Mouse (Mus musculus) retina, postnatal 1 day (tissue): Measurements from ENCODE around the gene Gramd1b.

Experiments
- DNase-seq: peaks from one replicate; pipeline ENCODE4 v3.0.0-alpha.2; 2012

The Gramd1b gene

GRCm38 (mm10) chr9:40356768-40357446, 174.3 kb downstream of the Gramd1b start:
- no peak for DNase-seq

GRCm38 (mm10) chr9:40356368-40356767, 174.8 kb downstream of the Gramd1b start:
- DNase-seq: no peak

DNA sequence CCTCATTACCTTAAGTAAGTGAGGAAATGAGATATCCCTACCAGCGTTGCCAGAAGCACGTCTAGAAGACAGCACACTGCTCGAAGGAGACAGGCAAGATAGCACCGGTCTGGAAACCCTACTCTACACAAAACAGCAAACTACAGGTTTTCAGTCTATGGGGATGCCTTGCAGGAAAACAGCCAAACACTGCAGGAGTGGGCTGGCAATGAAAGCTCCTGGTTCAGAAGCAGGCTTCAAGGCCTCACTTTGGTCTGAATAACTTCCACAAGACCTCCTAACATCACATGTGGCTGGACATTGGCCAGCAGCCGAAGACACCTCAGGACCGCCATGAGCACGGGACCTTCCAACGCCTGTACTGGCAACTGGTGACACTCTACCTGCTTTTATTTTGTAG, 175.8 kb downstream of the Gramd1b start:
- DNase-seq: no peak

DNA sequence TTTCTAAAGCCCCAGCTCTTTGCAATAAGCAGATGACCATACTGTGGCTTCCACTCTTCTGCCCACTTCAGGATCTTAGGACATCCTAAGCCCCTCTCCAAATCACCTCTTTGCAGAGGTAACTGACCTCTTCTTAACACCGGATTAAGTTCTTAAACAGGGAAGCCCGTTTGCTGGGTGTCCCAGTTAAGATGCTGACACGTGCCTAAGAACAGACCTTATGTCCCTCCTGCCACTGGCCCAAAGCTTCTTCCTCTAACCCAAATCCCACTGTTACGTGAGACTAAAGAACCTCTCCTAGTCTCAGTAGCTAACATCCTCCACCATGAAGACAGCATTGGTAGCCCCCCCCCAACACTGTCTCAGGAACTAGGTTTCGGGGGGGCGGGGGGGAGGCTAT, 177.6 kb downstream of the Gramd1b start:
- DNase-seq: peak; percentile 66

- peak; percentile 88 for DNase-seq
Observed at GRCm38 (mm10) chr9:40350640-40351039, 180.5 kb downstream of the Gramd1b start.

DNA sequence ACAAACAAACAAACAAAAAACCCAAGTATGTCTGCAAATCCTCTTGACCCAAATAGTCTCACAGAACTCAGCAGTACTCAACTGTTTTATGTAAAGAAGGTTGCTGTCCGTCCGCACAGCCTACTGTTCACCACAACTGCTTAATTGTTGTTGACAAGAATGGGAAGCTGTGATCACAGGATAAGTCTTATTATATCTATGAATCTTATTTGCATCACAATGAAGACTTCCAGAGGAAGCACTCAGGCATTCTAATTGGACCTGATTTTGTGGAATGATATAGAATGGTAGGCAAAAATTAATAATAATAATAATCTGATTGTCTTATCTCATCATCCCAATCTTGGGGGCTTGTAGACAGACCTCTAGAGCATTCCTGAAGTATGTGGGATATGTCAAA, 181.1 kb downstream of the Gramd1b start:
- DNase-seq: peak; percentile 89

DNA sequence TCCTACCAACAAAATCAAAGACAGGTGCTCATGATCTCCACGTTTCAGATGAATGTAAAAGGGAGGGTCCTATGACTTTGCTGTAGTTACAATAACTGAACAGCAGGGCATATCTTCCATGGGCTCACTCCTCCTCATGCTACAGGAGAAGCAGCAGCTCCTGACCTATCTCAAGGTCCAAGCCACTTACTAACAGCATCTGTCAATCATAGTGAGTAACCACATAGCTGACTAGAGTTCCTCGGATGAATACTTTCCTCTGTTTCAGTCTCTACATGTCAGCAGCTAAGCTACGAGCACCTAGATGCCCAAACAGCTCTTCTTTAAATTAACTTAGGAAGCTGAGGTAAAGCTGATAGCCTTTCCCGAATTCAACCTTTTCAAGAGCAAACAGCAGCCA, 181.6 kb downstream of the Gramd1b start:
- peak; percentile 68 for DNase-seq

DNA sequence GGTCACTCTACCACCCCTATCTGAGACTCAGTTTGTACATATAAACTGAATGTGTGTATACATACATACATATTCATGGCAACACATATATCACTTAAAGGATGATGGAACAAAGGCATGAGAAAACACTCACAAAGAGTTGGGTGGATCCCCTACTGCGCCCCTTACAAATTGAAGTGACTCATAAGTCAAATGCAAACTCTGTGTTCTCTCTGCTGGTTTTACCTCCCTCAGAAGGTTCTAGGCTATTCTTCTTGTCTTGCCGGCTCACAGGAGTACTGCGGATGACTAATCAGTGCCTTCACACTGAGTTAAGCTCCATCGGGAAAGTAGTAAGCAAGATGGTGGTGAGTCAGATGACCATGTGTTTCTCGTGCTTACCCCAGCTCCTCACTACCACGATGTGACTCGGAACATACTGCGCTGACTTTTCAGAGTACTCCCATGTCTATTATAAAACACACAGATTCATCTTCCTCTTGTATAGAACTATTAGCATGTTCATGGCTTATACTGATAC, 182.4 kb downstream of the Gramd1b start:
- no peak for DNase-seq

DNA sequence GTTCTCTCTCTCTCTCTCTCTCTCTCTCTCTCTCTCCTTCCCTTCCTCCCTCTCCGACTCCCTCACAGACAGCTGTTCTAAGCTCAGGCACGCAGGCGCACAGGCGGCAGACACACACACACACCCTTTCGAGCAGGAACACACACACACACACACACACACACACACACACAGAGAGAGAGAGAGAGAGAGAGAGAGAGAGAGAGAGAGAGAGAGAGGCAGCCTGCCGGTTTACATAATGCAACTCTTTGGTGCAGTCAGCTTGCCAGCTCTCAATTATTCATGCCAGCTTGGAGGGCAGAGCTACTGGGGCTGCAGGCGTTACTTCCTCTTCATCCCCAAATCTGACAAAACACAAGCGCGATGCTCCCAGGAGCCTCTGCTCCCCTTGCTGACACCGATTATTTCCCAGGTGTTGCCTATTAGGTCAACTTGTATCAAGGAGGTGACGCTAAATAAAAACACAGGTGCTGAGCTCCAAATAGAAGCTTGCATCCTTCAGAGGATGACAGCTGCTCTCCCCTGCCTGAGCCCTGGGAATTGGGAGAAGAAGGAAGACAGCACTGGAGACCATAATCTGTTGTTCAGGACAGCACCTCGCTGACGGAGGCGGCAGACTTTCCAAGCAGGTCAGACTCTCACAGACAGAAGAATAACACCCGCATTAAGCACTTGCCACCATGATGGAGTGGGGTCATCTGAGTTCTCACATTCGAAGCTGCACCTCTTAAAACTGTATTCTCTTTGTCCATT, 184.8 kb downstream of the Gramd1b start:
- peak; percentile 88 for DNase-seq

- no peak for DNase-seq
Observed at GRCm38 (mm10) chr9:40345493-40346231, 185.5 kb downstream of the Gramd1b start.

DNA sequence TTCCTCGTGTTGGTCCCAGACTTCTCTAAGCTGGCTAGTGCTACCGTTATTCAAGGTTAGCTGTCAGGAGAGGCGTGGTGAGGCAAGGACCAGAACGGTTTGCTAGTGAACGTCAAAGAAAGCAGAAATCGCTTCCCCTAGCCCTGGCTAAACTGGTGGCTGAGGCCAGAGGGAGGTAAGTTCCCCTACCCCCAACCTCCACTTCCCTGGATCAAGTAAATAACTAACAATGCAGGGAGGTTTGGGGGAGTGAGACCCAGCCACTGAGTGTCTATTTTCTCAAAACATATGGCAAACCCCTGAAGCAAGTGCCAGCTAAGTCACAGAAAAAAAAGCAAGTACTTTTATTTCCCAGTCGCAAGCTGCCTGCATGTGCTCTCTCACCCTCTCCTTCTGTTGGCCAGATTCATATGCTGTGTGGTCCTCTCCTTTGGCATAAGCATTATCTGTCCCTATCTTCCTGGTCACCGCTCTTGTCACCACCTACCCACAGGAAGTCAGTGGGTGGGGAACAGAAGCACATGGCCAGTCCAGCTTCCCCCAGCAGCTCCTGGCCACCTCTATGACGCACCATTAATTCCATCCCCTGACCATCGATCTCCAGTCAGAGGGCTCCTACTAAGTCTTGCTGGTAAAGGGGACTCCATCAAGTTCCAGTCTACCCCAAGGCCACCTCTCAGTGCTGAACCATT, 186.2 kb downstream of the Gramd1b start:
- DNase-seq: no peak

- DNase-seq: no peak
Observed at GRCm38 (mm10) chr9:40343828-40344227, 187.4 kb downstream of the Gramd1b start.

DNA sequence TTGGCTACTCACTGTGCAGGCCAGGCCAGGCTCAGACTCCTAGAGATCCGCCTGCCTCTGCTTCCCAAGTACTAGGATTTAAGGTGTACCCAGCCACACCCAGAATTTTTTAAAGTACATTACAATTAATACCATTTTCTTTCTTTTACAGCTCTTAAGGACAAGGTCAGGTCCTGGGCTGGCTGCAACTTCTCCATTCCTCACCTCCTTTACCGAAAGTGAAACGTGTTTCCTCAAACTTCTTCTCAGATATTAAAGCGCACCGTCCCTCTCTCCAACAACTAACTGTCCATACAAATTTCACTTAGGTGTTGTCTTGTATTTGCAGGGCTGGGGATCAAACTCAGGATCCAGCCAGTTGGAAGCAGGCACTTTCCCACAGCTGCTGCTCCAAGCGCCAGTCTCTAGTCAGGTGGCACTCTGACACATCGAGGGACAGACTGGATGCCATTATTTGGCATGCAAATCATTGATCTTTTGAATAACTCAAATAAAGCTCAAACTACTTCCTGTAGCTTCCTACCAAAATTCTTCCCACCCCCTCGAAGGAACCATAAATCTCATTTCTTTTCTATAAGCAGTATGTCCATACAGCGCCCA, 188.0 kb downstream of the Gramd1b start:
- no peak for DNase-seq

- DNase-seq: no peak
Observed at GRCm38 (mm10) chr9:40342101-40342500, 189.1 kb downstream of the Gramd1b start.

DNA sequence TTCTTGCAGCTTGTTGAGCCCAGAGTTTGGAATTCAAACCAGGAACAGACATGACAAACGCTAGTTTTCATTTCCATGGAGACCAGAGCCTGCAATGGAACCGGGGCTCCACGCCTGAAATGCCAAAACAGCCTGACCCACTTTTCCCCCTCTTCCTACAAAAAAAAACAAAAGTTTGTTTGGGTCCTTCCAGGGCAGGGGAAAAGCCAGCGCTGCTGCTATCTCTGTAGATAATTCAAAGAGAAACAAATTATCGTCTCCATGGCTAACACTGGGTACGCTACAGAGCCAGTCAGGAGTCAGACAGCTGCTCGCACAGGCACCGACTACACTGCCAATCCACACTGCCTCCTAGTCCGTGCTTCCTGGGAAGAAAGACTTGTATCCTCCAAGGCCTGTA, 191.6 kb downstream of the Gramd1b start:
- peak; percentile 29 for DNase-seq

DNA sequence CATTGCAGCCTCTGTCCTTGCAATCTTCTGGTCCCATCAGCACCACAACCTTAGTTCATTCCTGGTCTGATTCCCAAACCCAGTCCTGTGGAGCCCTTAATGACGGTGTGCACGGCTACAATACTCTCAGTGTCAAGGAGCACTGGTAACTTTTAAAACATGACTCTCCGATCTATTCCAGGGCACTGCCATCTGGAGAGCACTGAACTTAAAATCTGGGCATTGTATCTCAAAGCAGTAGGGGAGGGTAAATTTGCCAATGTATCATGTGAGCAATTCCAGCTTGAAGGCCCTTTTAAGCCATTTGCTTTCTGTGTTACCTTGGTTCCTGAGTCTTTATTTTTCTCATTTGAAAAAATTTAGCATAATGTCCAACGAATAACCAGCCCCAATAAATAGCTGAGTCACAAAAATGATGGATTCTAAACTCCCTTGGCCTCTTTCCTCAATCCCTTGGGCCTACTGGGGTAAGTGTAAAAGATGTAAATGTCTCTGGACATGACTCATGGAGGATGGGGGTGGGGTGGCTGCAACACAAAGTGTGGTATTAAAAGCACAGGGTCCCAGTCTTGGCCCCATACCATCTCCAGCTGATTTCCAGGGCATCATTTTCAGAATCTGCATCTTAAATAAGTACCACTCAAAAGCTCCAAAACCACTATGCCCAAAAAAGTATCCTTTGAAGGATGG, 193.9 kb downstream of the Gramd1b start:
- DNase-seq: no peak

- DNase-seq: peak; percentile 61
Observed at GRCm38 (mm10) chr9:40336701-40337100, 194.5 kb downstream of the Gramd1b start.

DNA sequence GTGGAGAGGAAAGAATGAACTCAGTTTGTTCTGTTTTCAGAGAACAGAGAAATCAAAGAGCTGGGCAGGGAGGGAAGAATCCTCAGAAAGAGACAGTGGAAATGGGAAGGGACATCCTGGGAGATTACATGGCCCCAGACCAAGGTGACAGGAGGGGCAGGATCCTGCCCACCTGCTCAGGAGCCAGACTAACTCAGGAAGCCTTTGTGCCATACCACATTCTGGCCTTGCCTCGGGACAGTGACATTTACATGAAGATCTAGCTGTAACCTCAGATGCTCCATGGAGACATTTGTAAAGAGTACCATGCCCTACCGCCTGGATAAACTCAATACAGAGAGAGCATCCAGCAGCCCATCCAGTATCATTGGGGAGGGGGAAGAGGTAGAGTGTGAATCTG, 196.6 kb downstream of the Gramd1b start:
- no peak for DNase-seq

DNA sequence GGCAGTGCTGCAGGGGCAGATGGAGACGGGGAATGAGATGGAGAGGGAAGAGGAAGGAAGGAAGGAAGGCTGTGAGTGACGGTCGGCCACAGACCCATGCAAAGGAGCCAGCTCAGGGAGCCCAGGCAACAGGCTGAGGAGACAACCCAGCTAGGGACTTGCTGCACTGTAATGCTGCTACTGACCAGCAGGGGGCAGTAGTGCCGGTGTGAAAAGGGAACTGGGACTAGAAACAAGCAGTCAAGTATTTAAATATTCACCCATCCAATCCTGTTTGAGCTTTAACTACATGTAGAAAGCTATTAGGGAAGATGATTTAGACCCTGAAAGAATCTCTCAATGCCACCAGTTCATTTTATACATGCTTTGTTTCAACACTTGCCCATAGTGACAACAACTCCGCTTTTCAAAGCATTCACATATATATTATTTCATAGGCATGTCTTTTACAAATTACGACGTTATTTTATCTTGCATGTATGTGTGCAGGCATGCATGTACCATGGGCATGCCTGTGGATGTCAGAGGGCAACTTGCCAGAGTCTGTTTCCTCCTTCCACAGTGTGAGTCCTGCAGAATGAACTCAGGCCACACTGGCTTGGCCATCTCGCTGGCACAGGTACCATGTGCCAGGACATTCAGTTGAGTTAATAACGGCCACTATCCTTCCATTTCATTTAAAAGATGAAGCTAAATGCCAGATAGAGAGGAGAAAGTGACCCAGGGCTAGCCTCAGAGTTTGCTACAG, 197.4 kb downstream of the Gramd1b start:
- peak; percentile 83 for DNase-seq

DNA sequence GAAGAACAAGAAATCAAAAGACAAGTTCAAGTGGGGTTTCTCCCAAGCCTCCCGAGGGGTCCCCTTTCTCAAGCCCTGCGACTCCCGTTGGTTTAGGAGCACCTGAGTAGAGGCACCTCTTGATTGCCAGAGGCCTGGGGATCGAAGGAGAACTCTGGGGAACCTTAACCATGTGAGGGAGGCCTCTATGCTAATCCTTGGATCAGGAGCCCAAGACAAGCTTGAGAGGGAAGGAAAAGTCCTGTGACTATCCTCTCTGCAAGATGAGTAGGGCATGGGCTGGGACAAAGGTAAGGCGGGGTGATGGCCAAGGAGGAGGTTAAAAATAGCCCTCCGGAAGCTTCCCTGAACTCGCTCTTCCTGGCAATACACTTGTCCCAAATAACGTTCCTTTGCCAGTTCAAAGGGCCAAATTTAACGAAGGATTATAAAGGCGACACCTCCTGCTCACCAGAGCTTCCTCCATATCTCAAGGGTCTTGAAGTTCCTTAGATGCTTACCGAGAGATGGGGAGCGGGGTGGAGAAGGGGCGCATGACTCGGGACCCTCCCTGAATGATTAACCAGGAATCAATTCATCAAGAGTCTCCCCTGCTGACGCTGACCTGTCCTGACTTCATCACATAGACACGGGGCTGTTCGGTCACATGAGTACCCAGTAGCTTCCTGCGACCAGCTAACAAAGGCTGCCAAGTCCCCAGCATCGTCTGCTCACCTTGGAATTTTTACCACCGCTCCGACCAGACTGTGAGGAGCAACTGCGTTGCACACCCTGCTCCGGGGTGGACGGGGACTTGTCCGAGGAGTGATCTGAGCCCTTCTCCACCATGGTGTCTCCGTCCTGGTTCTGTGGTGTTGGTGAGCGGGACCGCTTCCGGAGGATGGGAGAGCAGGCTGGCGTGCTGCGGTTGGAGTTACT, 198.2 kb downstream of the Gramd1b start:
- DNase-seq: no peak
